Mouse (Mus musculus): ENCODE measurements around the gene Anapc7.
A peak's percentile ranks its signal among the peaks of the same experiment; 100 is the strongest.

DNA sequence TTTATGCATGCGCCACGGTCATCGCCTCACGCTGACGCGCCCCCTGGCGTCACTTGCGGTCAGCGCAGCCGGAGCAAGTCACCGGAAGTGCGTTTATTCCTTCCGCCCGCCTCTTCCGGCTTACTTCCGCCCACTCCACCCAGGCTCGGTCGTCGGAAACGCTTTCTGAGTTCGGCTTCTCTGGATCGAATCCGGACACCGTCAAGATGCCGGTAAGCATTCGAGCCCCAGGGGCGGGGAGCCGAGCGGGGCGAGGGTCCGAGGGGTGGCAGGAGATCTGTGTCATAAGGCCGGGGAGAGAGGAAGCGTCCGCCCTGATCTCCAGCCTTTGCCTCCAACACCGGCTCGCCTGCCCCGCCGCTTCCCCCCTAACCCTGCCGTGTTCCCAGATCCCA, 29.7 kb upstream of the Anapc7 start, which contains the start of gene Arpc3:
- TF ChIP-seq CTCF (IDR thresholded peaks at IDR 0.05; ENCODE audit: low read depth) = peak; percentile 99
- TF ChIP-seq EP300 (IDR thresholded peaks at IDR 0.05; ENCODE audit: low read depth) = no peak
